Mouse (Mus musculus): ENCODE results near the gene Hoxa4. TPM values are rescaled to one million over a fixed set of nuclear protein-coding genes. Genes with fewer than 3 reads are reported as not detected.

Gene Hoxa4
- total RNA-seq, 2 experiments from 2014 or later = 0.41 TPM; not detected in 1

GRCm38 (mm10) chr6:52150401-52150966 lies 41.1 kb downstream of the Hoxa4 start:
- DNase-seq = no peak

Small RNA genes lying within 50 kb of the gene (microRNA-seq; reads per million reads assigned to microRNA genes)
- 116 to 131 reads per million in 2 experiments for gene Mir196b

Other genes starting within 250 kb of the Hoxa4 start
- 10 to 100 TPM in 1 of 2 experiments, 1 to 10 TPM in 1; 8.5 to 12.6 TPM for gene Skap2, start 179.2 kb downstream of the Hoxa4 start, total RNA-seq (2021)
- gene Hoxa1, start 33.4 kb downstream of the Hoxa4 start, total RNA-seq (2021) = under 1 TPM; 0.12 to 0.23 TPM
- under 1 TPM; 0.15 TPM for gene Hoxa2, start 26.9 kb downstream of the Hoxa4 start, total RNA-seq (2021)
- gene 5730596B20Rik, start 14.3 kb downstream of the Hoxa4 start, total RNA-seq (2021) = not detected
- under 1 TPM; 0.40 to 0.59 TPM for gene Hoxa5, start 12.8 kb upstream of the Hoxa4 start, total RNA-seq (2021)
- not detected for gene Hoxa6, start 17.0 kb upstream of the Hoxa4 start, total RNA-seq (2021)
- 1 to 10 TPM in 1 of 2 experiments, under 1 TPM in 1; 0.32 to 1.9 TPM for gene Hoxa3, start 21.6 kb upstream of the Hoxa4 start, total RNA-seq (2021)
- not detected for gene Gm28308, start 21.6 kb upstream of the Hoxa4 start, total RNA-seq (2021)
- gene Hoxa7, start 30.1 kb upstream of the Hoxa4 start, total RNA-seq (2021) = under 1 TPM in 1 of 2 experiments, not detected in 1; 0.59 TPM
- not detected for gene Hoxa9, start 39.3 kb upstream of the Hoxa4 start, total RNA-seq (2021)
- gene Hoxa10, start 49.1 kb upstream of the Hoxa4 start, total RNA-seq (2021) = not detected
- gene Hoxa11, start 54.1 kb upstream of the Hoxa4 start, total RNA-seq (2021) = not detected
- gene Hoxa13, start 69.1 kb upstream of the Hoxa4 start, total RNA-seq (2021) = not detected
- not detected for gene Evx1, start 121.7 kb upstream of the Hoxa4 start, total RNA-seq (2021)